Mouse (Mus musculus) neural tube, embryonic 15.5 days (tissue): Measurements from ENCODE around the gene Ica1. TPM values are rescaled to one million over a fixed set of nuclear protein-coding genes. Genes with fewer than 3 reads are reported as not detected.

Source experiments
- ATAC-seq: fragments of 200-750 bp; cut with Nextera tagmentation; 2 replicates; pipeline ENCODE4 v1.8.0; 2017; ENCODE audit warnings: mild to moderate bottlenecking, moderate TSS enrichment, moderate library complexity; ENCODE audit not compliant: low FRiP score
- H3K27ac ChIP-seq: fragments of 300-500 bp; sonication (generic); replicated peaks from 2 replicates; pipeline ENCODE4 v1.5.1; 2015; ENCODE audit warnings: mild to moderate bottlenecking, inconsistent platforms
- H3K27me3 ChIP-seq: fragments of 300-500 bp; sonication (generic); replicated peaks from 2 replicates; pipeline ENCODE4 v1.6.1; 2015; ENCODE audit warnings: inconsistent platforms
- H3K36me3 ChIP-seq: fragments of 300-500 bp; sonication (generic); 2 replicates; pipeline ENCODE4 v1.6.1; 2015; ENCODE audit warnings: inconsistent platforms
- H3K4me1 ChIP-seq: fragments of 300-500 bp; sonication (generic); 2 replicates; pipeline ENCODE4 v1.6.1; 2015; ENCODE audit warnings: inconsistent platforms
- H3K4me2 ChIP-seq: fragments of 300-500 bp; sonication (generic); 2 replicates; pipeline ENCODE4 v1.6.1; 2015; ENCODE audit warnings: inconsistent platforms, mild to moderate bottlenecking, moderate library complexity
- H3K4me3 ChIP-seq: fragments of 300-500 bp; sonication (generic); replicated peaks from 2 replicates; pipeline ENCODE4 v1.5.1; 2015; ENCODE audit warnings: mild to moderate bottlenecking, inconsistent platforms
- H3K9ac ChIP-seq: fragments of 300-500 bp; sonication (generic); replicated peaks from 2 replicates; pipeline ENCODE4 v1.6.1; 2015; ENCODE audit warnings: mild to moderate bottlenecking, inconsistent platforms
- H3K9me3 ChIP-seq: fragments of 300-500 bp; sonication (generic); replicated peaks from 2 replicates; pipeline ENCODE4 v1.6.1; 2016; ENCODE audit warnings: inconsistent platforms
- WGBS: fragments of 180-500 bp; shearing (Covaris S2); methylation state at CpG from one replicate; pipeline ENCODE4 v1.1.7; 2015; ENCODE audit warnings: mixed read lengths; 5-methylcytosine and 5-hydroxymethylcytosine counted together
- polyA plus RNA-seq: library from polyadenylated mRNA; unstranded; fragments of >200 nt; fragmentation: Nextera tagmentation; extraction: Ambion mirVana; gene quantifications from 2 replicates; pipeline ENCODE4 v1.2.1, GENCODE M21; 2015

Ica1 gene
- polyA plus RNA-seq, 1 experiment from 2014 or later: 78.5 TPM

- H3K36me3 ChIP-seq: no peaks in the 10 kb centered on the region
- no peak overlapping the region for H3K27ac ChIP-seq
- peaks cover 2% of the 10 kb centered on the region; the same call in 1 of the 2 replicates for H3K4me1 ChIP-seq
- no peak overlapping the region for H3K9ac ChIP-seq
- H3K9me3 ChIP-seq: no peaks in the 10 kb centered on the region
- ATAC-seq: no peak
- H3K4me2 ChIP-seq: no peak overlapping the region
- whole genome bisulfite sequencing: 94% methylated on average over 5 of the region's 5 CpGs
- no peak overlapping the region for H3K4me3 ChIP-seq
- H3K27me3 ChIP-seq: no peaks in the 10 kb centered on the region
Observed at GRCm38 (mm10) chr6:8766652-8767051, 11.6 kb downstream of the Ica1 start.

DNA sequence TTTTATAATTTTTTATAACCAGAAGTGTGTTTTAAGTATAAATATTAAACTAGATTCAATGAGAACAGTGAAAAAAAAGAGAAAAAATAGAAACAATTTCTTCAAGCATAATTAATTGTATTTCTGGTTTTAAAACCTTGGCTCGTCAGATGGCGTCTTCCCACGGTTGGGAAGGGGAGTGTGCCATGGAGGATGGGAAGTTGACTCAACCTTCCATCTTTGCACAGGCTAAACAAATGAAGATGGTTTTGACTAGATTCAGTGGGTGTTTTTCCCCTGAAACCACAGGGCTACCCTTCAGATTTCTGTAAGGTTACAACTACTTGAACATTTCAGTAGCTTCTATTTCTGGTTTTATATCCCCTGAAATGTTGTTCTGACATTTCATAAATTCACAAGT, 12.5 kb downstream of the Ica1 start:
- ATAC-seq: no peak
- H3K36me3 ChIP-seq: no peaks in the 10 kb centered on the region
- H3K4me2 ChIP-seq: no peak overlapping the region
- H3K27ac ChIP-seq: no peak overlapping the region
- 97% methylated on average over 3 of the region's 3 CpGs for WGBS
- no peak overlapping the region for H3K9ac ChIP-seq
- H3K4me3 ChIP-seq: no peak overlapping the region
- H3K4me1 ChIP-seq: no peaks in the 10 kb centered on the region
- no peaks in the 10 kb centered on the region for H3K9me3 ChIP-seq
- no peaks in the 10 kb centered on the region for H3K27me3 ChIP-seq

- ATAC-seq: no peak
- H3K4me1 ChIP-seq: no peaks in the 10 kb centered on the region
- H3K9me3 ChIP-seq: no peaks in the 10 kb centered on the region
- WGBS: 70% methylated on average over 1 of the region's 1 CpGs
- no peaks in the 10 kb centered on the region for H3K36me3 ChIP-seq
- no peak overlapping the region for H3K4me3 ChIP-seq
- H3K9ac ChIP-seq: no peak overlapping the region
- no peak overlapping the region for H3K4me2 ChIP-seq
- H3K27ac ChIP-seq: no peak overlapping the region
- H3K27me3 ChIP-seq: no peaks in the 10 kb centered on the region
Observed at GRCm38 (mm10) chr6:8765064-8765463, 13.2 kb downstream of the Ica1 start.

DNA sequence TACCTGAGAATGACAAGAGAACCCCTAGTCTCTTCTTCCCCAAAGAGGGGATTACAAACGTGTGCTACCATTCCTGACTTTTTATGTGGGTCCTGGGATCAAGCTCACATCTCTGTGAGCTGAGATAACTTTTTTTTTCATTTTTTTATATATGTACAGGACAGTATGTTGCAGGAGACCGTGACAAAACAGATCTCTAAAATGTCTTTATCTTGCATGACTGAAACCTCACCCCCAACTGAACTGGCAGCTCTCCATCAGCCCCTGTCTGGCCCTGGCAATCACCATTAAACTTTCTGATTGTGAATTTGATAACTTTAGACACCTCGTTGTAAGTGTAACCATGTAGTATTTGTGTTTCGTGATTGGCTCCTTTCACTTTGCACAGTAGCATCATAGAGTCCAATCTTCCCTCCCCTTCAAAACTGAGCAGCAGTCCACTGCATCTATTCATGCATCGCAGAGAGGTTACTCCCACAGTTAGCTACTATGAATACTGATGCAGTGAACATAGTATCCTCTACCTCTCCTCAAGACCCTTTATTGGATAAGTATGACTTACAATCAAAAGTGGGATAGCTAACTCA, 17.5 kb downstream of the Ica1 start:
- H3K27ac ChIP-seq: no peak overlapping the region
- H3K9me3 ChIP-seq: no peaks in the 10 kb centered on the region
- ATAC-seq: no peak

GRCm38 (mm10) chr6:8759901-8760300, 18.4 kb downstream of the Ica1 start:
- 90% methylated on average over 1 of the region's 1 CpGs for WGBS
- no peaks in the 10 kb centered on the region for H3K27me3 ChIP-seq

More for the DNA sequence above, 17.5 kb downstream of the Ica1 start:
- no peaks in the 10 kb centered on the region for H3K27me3 ChIP-seq
- 90% methylated on average over 5 of the region's 5 CpGs for WGBS
- H3K4me1 ChIP-seq: no peaks in the 10 kb centered on the region
- H3K4me2 ChIP-seq: no peak overlapping the region
- no peak overlapping the region for H3K9ac ChIP-seq
- H3K4me3 ChIP-seq: no peak overlapping the region
- H3K36me3 ChIP-seq: no peaks in the 10 kb centered on the region

GRCm38 (mm10) chr6:8755760-8756276, 22.5 kb downstream of the Ica1 start:
- 0 out of 2 replicates have a peak, but pooled peaks cover under 1% of the 10 kb centered on the region for H3K36me3 ChIP-seq
- H3K4me2 ChIP-seq: no peak overlapping the region
- no peaks in the 10 kb centered on the region for H3K9me3 ChIP-seq
- H3K9ac ChIP-seq: no peak overlapping the region
- no peak for ATAC-seq
- WGBS: 82% methylated on average over 8 of the region's 8 CpGs
- no peaks in the 10 kb centered on the region for H3K4me1 ChIP-seq
- no peak overlapping the region for H3K4me3 ChIP-seq
- no peaks in the 10 kb centered on the region for H3K27me3 ChIP-seq
- no peak overlapping the region for H3K27ac ChIP-seq

More at GRCm38 (mm10) chr6:8759901-8760300, 18.4 kb downstream of the Ica1 start:
- Histone ChIP-seq H3K4me2 (no peak overlapping the region), H3K9me3 (no peaks in the 10 kb centered on the region), H3K27ac (no peak overlapping the region), H3K36me3 (no peaks in the 10 kb centered on the region), H3K4me1 (no peaks in the 10 kb centered on the region), H3K4me3 (no peak overlapping the region), H3K9ac (no peak overlapping the region)
- ATAC-seq: no peak

- H3K4me1 ChIP-seq: no peaks in the 10 kb centered on the region
- 96% methylated on average over 5 of the region's 5 CpGs for WGBS
- no peak overlapping the region for H3K27ac ChIP-seq
- no peak for ATAC-seq
- no peak overlapping the region for H3K4me2 ChIP-seq
- no peak overlapping the region for H3K4me3 ChIP-seq
- 0 out of 2 replicates have a peak, but pooled peaks cover 4% of the 10 kb centered on the region for H3K36me3 ChIP-seq
- H3K27me3 ChIP-seq: no peaks in the 10 kb centered on the region
- H3K9ac ChIP-seq: no peak overlapping the region
- H3K9me3 ChIP-seq: no peaks in the 10 kb centered on the region
Observed at GRCm38 (mm10) chr6:8754486-8754885, 23.8 kb downstream of the Ica1 start.

DNA sequence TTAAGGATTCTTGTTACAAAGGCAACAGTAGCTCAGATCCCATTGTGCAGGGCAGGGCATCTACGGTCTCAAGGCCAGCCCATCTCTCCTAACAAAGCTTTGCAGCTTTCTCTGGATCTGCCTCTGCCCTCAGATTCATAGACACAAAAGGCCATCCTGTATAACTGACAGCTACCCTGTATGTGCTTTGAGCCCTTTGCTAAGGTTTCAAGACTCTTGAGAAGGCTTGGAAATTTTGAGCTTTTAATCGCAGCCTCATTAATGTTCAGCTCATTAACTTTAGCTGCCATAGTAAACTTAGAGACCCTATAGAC, 24.6 kb downstream of the Ica1 start:
- no peaks in the 10 kb centered on the region for H3K27me3 ChIP-seq
- H3K4me2 ChIP-seq: no peak overlapping the region
- H3K4me3 ChIP-seq: no peak overlapping the region
- no peak overlapping the region for H3K27ac ChIP-seq
- no peaks in the 10 kb centered on the region for H3K9me3 ChIP-seq
- 0 out of 2 replicates have a peak, but pooled peaks cover 4% of the 10 kb centered on the region for H3K36me3 ChIP-seq
- no peaks in the 10 kb centered on the region for H3K4me1 ChIP-seq
- no peak for ATAC-seq
- WGBS: 54% methylated on average over 2 of the region's 2 CpGs
- no peak overlapping the region for H3K9ac ChIP-seq

- no peak for ATAC-seq
- no peak overlapping the region for H3K27ac ChIP-seq
- WGBS: 88% methylated on average over 6 of the region's 6 CpGs
Observed at GRCm38 (mm10) chr6:8752984-8753722, 25.1 kb downstream of the Ica1 start.

DNA sequence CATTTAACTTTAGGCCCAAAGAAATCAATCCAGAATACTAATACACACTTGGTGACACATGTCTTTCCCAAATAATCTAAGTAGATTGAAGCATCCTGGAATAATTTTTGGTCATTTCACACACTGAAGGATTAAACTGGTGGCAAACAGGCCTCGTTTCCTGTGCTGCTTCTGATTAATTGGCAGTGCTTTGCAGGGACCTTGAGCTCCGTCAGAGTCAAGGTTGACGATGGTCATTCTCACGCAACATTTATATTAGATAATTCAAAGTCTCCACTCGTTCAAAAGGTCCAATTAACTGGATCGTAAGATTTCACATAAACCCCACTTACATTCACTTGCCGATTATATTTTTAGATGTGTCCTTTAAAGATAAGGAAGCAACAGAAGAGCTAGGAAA, 33.4 kb downstream of the Ica1 start:
- 86% methylated on average over 7 of the region's 7 CpGs for WGBS
- H3K4me3 ChIP-seq: no peak overlapping the region
- H3K4me2 ChIP-seq: no peak overlapping the region
- H3K9ac ChIP-seq: no peak overlapping the region
- no peak overlapping the region for H3K27ac ChIP-seq
- H3K36me3 ChIP-seq: peaks cover 14% of the 10 kb centered on the region; the same call in 1 of the 2 replicates
- H3K27me3 ChIP-seq: no peaks in the 10 kb centered on the region
- no peak for ATAC-seq
- H3K4me1 ChIP-seq: no peaks in the 10 kb centered on the region
- H3K9me3 ChIP-seq: no peaks in the 10 kb centered on the region

More at GRCm38 (mm10) chr6:8752984-8753722, 25.1 kb downstream of the Ica1 start:
- Histone ChIP-seq H3K36me3 (0 out of 2 replicates have a peak, but pooled peaks cover 5% of the 10 kb centered on the region), H3K27me3 (no peaks in the 10 kb centered on the region), H3K9me3 (no peaks in the 10 kb centered on the region), H3K4me2 (no peak overlapping the region), H3K9ac (no peak overlapping the region), H3K4me1 (no peaks in the 10 kb centered on the region), H3K4me3 (no peak overlapping the region)

DNA sequence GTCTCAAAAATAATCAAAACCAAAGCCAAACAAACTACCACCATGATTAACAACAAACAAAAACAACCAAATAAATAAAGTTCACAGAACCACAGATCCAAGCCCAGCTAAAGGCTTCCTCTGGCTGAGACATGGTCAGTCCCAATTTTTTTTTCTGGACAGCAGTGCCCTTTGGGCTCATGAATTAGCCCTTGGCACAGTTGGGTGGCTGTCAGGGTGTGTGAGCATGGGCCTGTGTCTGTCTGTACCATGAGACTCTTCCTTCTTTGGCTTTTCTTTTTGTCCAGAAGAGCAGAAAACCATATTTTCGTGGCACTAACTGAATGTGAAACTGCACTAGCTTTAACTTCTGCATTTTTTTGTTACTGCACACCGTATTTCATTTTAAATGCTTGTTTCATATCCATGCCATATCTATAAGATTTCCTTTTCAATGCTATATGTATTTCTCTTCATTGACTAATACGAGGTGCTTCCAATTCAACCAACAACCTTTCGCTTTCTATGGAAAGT, 34.0 kb downstream of the Ica1 start:
- 91% methylated on average over 4 of the region's 4 CpGs for whole genome bisulfite sequencing
- Histone ChIP-seq H3K27me3 (no peaks in the 10 kb centered on the region), H3K9ac (no peak overlapping the region), H3K36me3 (peaks cover 14% of the 10 kb centered on the region; the same call in 1 of the 2 replicates), H3K4me1 (no peaks in the 10 kb centered on the region), H3K4me3 (no peak overlapping the region), H3K4me2 (no peak overlapping the region), H3K27ac (no peak overlapping the region), H3K9me3 (no peaks in the 10 kb centered on the region)
- no peak for ATAC-seq

GRCm38 (mm10) chr6:8742449-8742848, 35.8 kb downstream of the Ica1 start:
- 25% methylated on average over 3 of the region's 3 CpGs for WGBS
- Histone ChIP-seq H3K9me3 (no peaks in the 10 kb centered on the region), H3K4me2 (no peak overlapping the region), H3K36me3 (peaks cover 11% of the 10 kb centered on the region; the same call in 1 of the 2 replicates), H3K27me3 (no peaks in the 10 kb centered on the region), H3K4me3 (no peak overlapping the region), H3K27ac (no peak overlapping the region), H3K4me1 (no peaks in the 10 kb centered on the region), H3K9ac (no peak overlapping the region)
- no peak for ATAC-seq
